Mouse (Mus musculus) kidney, adult 2 months (tissue): ENCODE measurements around the gene Cbfa2t3. TPM values are rescaled to one million over a fixed set of nuclear protein-coding genes. Genes with fewer than 3 reads are reported as not detected.

Experiments
- DNase-seq: peaks from one replicate; pipeline ENCODE4 v3.0.0; 2021
- H3K27ac ChIP-seq: fragments of 200-500 bp; 2 replicates; pipeline ENCODE4 v1.5.1; 2012; ENCODE audit warnings: low read depth, low read length, control low read depth, inconsistent platforms; ENCODE audit not compliant: insufficient read depth
- H3K27me3 ChIP-seq: fragments of 200-500 bp; replicated peaks from 2 replicates; pipeline ENCODE4 v1.6.1; 2012; ENCODE audit warnings: mild to moderate bottlenecking, moderate library complexity, low read length, inconsistent platforms; ENCODE audit not compliant: control insufficient read depth, insufficient read depth
- H3K36me3 ChIP-seq: fragments of 200-500 bp; 2 replicates; pipeline ENCODE4 v1.6.1; 2012; ENCODE audit warnings: mild to moderate bottlenecking, moderate library complexity, low read length, inconsistent platforms; ENCODE audit not compliant: control insufficient read depth, insufficient read depth
- H3K4me1 ChIP-seq: fragments of 200-500 bp; 2 replicates; pipeline ENCODE4 v1.6.1; 2011; ENCODE audit warnings: low read length; ENCODE audit not compliant: control insufficient read depth, insufficient read depth
- H3K4me3 ChIP-seq: fragments of 200-500 bp; 2 replicates; pipeline ENCODE4 v1.5.1; 2011; ENCODE audit warnings: mild to moderate bottlenecking, low read depth, low read length, control low read depth; ENCODE audit not compliant: insufficient read depth
- CTCF ChIP-seq: fragments of 200-500 bp; conservative IDR thresholded peaks from 2 replicates; pipeline ENCODE4 v1.5.1; 2011; ENCODE audit warnings: low read depth, mild to moderate bottlenecking, control low read depth, low read length, moderate library complexity, mixed read lengths; ENCODE audit not compliant: insufficient read depth, insufficient read length
- POLR2A ChIP-seq: fragments of 200-500 bp; IDR thresholded peaks from one replicate; pipeline ENCODE4 v1.6.1; 2011; ENCODE audit warnings: low read depth, low read length, control low read depth
- WGBS: fragments of 180-500 bp; shearing (Covaris S2); methylation state at CpG from one replicate; pipeline ENCODE4 v1.1.7; 2018; 5-methylcytosine and 5-hydroxymethylcytosine counted together
- polyA plus RNA-seq: library from polyadenylated mRNA; depleted of rRNA; stranded (reverse); fragments of >200 nt; gene quantifications from 2 replicates; pipeline ENCODE4 v1.2.3, GENCODE M21; 2012

The Cbfa2t3 gene
- polyA plus RNA-seq, 1 experiment: 6.7 TPM

DNA sequence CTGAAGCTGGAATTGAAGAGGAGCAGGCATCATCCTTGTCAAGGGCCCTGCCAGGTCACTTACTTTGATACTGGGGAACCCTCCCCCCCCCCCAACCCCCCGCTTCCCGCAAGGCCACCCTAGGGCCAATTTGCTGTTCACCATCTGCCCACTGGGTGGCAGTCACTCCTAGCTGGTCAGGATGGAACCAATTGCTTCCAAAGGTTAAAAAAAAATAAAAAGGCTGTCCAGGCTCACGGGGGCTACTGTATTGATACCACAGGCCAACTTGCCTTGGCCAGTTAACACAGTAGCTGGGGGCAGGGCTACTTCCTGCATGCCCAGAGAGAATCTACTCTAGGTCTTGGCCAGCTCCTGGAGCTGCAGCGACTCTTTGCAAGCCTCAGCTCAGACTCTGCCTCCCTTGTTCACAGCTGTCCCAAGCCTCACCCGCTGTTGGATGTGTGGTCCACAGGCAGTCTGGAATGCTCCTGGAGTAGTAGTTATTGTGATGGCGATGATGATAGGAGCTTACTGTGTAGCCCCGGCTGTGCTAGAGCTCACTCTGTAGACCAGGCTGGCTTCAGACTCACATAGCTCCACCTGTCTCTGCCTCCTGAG, 80.9 kb downstream of the Cbfa2t3 start:
- 29% methylated on average over 6 of the region's 7 CpGs for WGBS
- DNase-seq: peak; percentile 85

DNA sequence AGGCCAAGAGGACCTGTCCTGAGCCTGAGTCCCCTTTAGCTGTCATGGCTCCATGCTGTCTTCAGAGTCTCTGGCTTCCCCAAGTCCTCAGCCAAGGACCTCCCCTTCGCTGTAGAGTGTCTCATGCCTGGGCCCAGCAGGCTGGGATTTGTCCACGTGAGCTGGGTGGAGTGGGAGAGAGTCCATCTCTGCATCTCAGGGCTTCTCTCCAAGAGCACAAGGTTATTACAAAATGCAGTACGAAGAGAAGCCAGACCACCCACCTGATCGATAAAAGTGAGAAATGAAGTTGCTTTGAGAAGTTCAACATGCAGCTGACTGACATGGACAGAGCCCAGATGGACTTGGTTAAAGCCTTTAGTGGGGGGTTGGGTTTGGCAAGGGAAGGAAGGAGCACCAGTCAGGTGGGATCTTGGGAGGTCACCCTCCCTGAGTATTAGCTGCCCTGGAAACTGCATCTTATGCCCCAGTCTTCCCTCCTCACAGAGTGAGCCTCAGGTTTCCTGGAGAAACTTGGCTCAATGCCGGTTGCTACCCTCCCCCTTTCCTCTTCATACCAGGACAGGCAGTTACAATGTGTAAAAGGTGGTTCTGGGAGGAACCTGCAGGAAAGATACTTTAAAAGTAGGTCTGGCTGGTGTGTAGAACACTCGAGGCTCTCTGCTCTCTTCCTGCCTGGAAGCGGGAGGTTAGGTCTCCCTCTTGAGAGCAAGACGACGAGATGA, 82.6 kb downstream of the Cbfa2t3 start:
- Histone ChIP-seq H3K4me1 (peaks cover 10% of the 10 kb centered on the region; the same call in 1 of the 2 replicates), H3K4me3 (no peak overlapping the region), H3K27me3 (no peaks in the 10 kb centered on the region), H3K36me3 (no peaks in the 10 kb centered on the region), H3K27ac (no peak overlapping the region)
- no peak for TF ChIP-seq POLR2A
- TF ChIP-seq CTCF: no peak
- DNase-seq: no peak
- WGBS: 64% methylated on average over 9 of the region's 9 CpGs

More for the DNA sequence above, 80.9 kb downstream of the Cbfa2t3 start:
- Histone ChIP-seq H3K4me1 (peaks cover 3% of the 10 kb centered on the region; the same call in 1 of the 2 replicates), H3K27ac (no peak overlapping the region), H3K36me3 (no peaks in the 10 kb centered on the region), H3K27me3 (no peaks in the 10 kb centered on the region), H3K4me3 (no peak overlapping the region)
- TF ChIP-seq POLR2A (no peak), CTCF (peak; percentile 73)

DNA sequence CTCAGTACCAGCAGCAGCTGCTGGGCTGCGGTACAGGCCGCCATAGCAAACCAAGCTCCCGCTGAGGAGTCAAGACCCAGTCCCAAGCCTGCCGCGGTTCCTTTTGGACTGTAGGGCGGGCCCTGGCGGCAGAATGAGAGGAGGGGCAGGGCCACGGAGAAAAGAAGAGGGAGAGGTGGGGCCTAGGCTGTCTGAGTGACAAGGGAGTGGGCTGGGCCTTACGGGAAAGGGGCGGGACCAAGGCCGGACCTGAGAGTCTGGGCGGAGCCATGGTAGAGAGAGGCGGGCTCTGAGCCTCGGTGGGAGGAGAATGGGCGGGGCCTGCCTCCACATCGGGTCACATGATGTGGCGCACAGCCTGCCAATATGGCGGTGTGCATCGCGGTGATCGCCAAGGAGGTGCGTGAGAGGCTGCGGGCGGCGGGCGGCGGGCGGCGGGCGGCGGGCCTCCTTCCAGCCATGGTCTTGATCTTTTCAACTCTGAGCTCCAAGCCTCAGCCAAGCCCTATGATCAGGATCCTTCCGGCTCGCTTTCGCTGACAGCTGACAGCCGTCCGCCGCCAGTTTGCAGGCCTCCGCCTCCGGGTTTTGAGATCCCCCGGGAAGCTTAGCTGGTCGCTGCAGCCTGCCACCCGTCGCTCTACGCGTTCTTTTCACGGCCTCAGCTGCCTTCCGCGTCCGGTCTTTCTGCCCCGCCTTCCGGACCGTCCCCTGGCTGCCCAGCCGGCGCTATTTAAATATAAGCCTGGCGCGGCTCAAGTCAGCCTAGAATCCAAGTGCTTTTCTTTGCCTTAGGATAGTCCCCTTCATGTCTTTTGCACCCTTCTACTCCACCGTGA, 87.4 kb downstream of the Cbfa2t3 start, which contains the start of the genes Galns and Trappc2l:
Gene Galns, minus strand, starts transcription at position 169 of the 839 bp plus-strand sequence.
Gene Trappc2l, plus strand, starts transcription at position 346 of the 839 bp plus-strand sequence.
- no peaks in the 10 kb centered on the region for H3K36me3 ChIP-seq
- WGBS: under 1% methylated on average over 57 of the region's 57 CpGs
- peak within 1 kb of the TSS; percentile 77 for H3K4me3 ChIP-seq

DNA sequence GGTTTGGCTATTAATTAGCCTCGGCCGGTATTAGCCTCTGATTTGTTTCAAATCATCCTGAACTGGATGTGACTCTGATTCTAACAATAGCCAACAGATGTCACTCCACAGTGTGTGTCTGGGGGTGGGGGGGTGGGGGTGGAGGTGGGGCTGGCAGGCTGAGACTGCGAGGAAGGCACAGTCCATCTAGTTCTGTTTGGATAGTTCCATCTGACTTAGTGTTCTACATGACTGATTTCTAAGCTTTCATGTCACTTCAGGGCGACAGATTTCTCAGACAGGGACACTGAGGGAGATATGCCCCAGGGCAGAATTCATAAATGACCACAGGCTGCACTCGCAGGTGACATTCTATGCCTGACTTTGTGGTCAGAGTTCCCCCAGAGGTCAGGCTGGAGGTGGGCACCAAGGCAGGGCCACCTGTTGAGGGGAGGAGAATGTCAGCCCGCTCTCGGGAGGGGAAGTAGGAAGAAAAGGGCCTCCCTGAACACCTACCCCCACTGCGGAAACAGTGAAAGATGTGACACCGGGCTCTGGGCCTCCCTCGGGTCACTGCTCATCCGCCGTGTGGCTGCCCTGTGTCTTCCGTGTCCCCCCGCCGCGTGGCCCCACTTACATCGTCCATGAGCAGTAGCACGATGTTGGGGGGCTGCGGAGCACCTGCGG, 88.2 kb downstream of the Cbfa2t3 start:
- Histone ChIP-seq H3K4me1 (peaks cover 19% of the 10 kb centered on the region), H3K36me3 (no peaks in the 10 kb centered on the region), H3K4me3 (peak overlapping the region; percentile 77), H3K27ac (peak overlapping the region; percentile 57), H3K27me3 (no peaks in the 10 kb centered on the region)
- DNase-seq: peak; percentile 49
- TF ChIP-seq POLR2A (no peak), CTCF (no peak)
- WGBS: 4% methylated on average over 20 of the region's 20 CpGs

More for the DNA sequence above, 87.4 kb downstream of the Cbfa2t3 start, which contains the start of the genes Galns and Trappc2l:
- TF ChIP-seq POLR2A: peak; percentile 43
- TF ChIP-seq CTCF: peak; percentile 35; the same call in 1 of the 2 replicates
- peaks cover 19% of the 10 kb centered on the region for H3K4me1 ChIP-seq
- peak within 1 kb of the TSS; percentile 66 for H3K27ac ChIP-seq
- H3K27me3 ChIP-seq: no peaks in the 10 kb centered on the region
- peak; percentile 98 for DNase-seq

DNA sequence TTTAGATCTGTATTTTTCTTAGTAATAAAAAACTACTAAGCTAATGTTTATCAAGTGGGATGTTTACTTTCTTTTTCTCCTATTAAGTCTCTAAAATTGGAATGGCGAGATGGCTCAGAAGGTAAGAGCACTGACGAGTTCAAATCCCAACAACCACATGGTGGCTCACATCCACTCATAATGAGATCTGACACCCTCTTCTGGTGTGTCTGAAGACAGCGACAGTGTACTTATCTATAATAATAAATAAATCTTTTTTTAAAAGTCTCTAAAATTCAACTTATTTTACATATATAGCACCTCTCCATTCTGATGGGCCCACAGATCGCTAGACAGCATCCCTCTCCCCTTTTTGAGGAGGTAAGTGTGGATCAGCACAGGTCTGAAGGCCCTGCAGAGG, 88.7 kb downstream of the Cbfa2t3 start:
- 62% methylated on average over 4 of the region's 4 CpGs for WGBS
- DNase-seq: no peak
- TF ChIP-seq POLR2A (no peak), CTCF (no peak)
- Histone ChIP-seq H3K36me3 (no peaks in the 10 kb centered on the region), H3K27ac (no peak overlapping the region), H3K4me3 (peak overlapping the region; percentile 35), H3K27me3 (no peaks in the 10 kb centered on the region), H3K4me1 (peaks cover 19% of the 10 kb centered on the region)

DNA sequence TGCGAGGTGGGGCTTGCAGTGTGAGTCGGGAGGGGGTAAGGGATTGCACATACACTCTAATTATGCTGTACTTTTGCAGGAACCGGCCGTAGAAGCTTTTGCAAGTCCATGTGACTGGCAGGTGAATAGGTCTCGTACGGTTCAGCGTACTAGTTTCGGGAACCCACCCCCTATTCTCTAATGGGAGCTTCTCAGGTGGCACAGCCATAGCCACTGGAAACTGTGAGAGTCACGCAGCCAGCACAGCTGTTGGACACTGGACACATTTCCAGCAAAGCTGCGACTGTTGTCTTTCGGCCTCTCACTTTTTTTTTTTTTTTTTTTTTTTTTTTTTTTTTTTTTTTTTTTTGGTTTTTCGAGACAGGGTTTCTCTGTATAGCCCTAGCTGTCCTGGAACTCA, 92.1 kb downstream of the Cbfa2t3 start:
- WGBS: 79% methylated on average over 11 of the region's 12 CpGs
- Histone ChIP-seq H3K4me3 (no peak overlapping the region), H3K4me1 (peaks cover 13% of the 10 kb centered on the region), H3K36me3 (no peaks in the 10 kb centered on the region), H3K27ac (no peak overlapping the region), H3K27me3 (no peaks in the 10 kb centered on the region)
- TF ChIP-seq CTCF: no peak
- no peak for TF ChIP-seq POLR2A
- DNase-seq: no peak
